Mouse (Mus musculus) T-cell, adult 2 months (primary cell): Measurements from ENCODE around the gene Ing2.

ENCODE experiments used
- DNase-seq: peaks from one replicate; pipeline ENCODE4 v3.0.0; 2022; ENCODE audit warnings: low spot score

The Ing2 gene

GRCm38 (mm10) chr8:47675786-47676185 lies 430 bp upstream of the Ing2 start:
- peak; percentile 71 for DNase-seq

GRCm38 (mm10) chr8:47674140-47674776 lies 1.1 kb downstream of the Ing2 start:
- no peak for DNase-seq

- DNase-seq = peak; percentile 86
Measured at GRCm38 (mm10) chr8:47673317-47674139, 1.8 kb downstream of the Ing2 start.

GRCm38 (mm10) chr8:47664231-47664785 lies 11.0 kb downstream of the Ing2 start:
- no peak for DNase-seq

- DNase-seq = no peak
Measured at GRCm38 (mm10) chr8:47663201-47663600, 12.2 kb downstream of the Ing2 start.

- no peak for DNase-seq
Measured at GRCm38 (mm10) chr8:47662716-47663115, 12.6 kb downstream of the Ing2 start.

- no peak for DNase-seq
Measured at GRCm38 (mm10) chr8:47660394-47660793, 15.0 kb downstream of the Ing2 start.

GRCm38 (mm10) chr8:47659463-47659862 lies 15.9 kb downstream of the Ing2 start:
- DNase-seq = no peak

- no peak for DNase-seq
Measured at GRCm38 (mm10) chr8:47654406-47654805, 20.9 kb downstream of the Ing2 start.

GRCm38 (mm10) chr8:47652737-47653076 lies 22.6 kb downstream of the Ing2 start:
- DNase-seq = no peak

- DNase-seq = no peak
Measured at GRCm38 (mm10) chr8:47651913-47652736, 23.2 kb downstream of the Ing2 start.

GRCm38 (mm10) chr8:47650853-47651252 lies 24.5 kb downstream of the Ing2 start:
- no peak for DNase-seq

- DNase-seq = no peak
Measured at GRCm38 (mm10) chr8:47649551-47649950, 25.8 kb downstream of the Ing2 start.

GRCm38 (mm10) chr8:47642514-47643064 lies 32.8 kb downstream of the Ing2 start:
- no peak for DNase-seq

- no peak for DNase-seq
Measured at GRCm38 (mm10) chr8:47637152-47637551, 38.2 kb downstream of the Ing2 start.

- no peak for DNase-seq
Measured at GRCm38 (mm10) chr8:47636032-47636431, 39.3 kb downstream of the Ing2 start.

- no peak for DNase-seq
Measured at GRCm38 (mm10) chr8:47634791-47635341, 40.5 kb downstream of the Ing2 start.

GRCm38 (mm10) chr8:47621144-47621543 lies 54.2 kb downstream of the Ing2 start:
- DNase-seq = no peak
